Mouse (Mus musculus) CH12.LX (cell line): ENCODE data around the gene Ggt5. TPM values are rescaled to one million over a fixed set of nuclear protein-coding genes. Genes with fewer than 3 reads are reported as not detected.

Experiments
- DNase-seq: peaks from one replicate; pipeline ENCODE4 v3.0.0-alpha.2; 2013; ENCODE audit errors: extremely low read depth
- H3K27ac ChIP-seq: 2 replicates; pipeline ENCODE4 v1.5.1; 2012; ENCODE audit warnings: low read depth, mild to moderate bottlenecking, control low read depth, moderate library complexity; ENCODE audit not compliant: insufficient read depth
- H3K27me3 ChIP-seq: replicated peaks from 2 replicates; pipeline ENCODE3; 2012; ENCODE audit warnings: inconsistent platforms
- H3K36me3 ChIP-seq, 2 experiments: replicated peaks in 1 of 2; 2 replicates each; pipeline versions ENCODE3 to v1.6.1; 2012; ENCODE audit warnings: inconsistent platforms in 1 of 2, low read length in 1 of 2, mild to moderate bottlenecking in 1 of 2, mixed read lengths in 1 of 2, moderate library complexity in 1 of 2; ENCODE audit not compliant: control insufficient read depth in 1 of 2, insufficient read depth in 1 of 2
- H3K4me1 ChIP-seq, 2 experiments: 2 replicates each; pipeline ENCODE4 v1.6.1; 2012; ENCODE audit warnings: inconsistent platforms in 1 of 2, moderate library complexity in 1 of 2; ENCODE audit not compliant: insufficient read depth in 2 of 2, control insufficient read depth in 1 of 2
- H3K4me2 ChIP-seq: 2 replicates; pipeline ENCODE4 v1.6.1; 2012; ENCODE audit warnings: low read depth, mild to moderate bottlenecking, control low read depth; ENCODE audit not compliant: poor library complexity, insufficient read depth, severe bottlenecking
- H3K4me3 ChIP-seq, 3 experiments: fragments of 150-350 bp in 1 of 3; sonication (generic) in 1 of 3; replicated peaks in 1 of 3; 2 replicates each; pipeline versions ENCODE3 to v1.5.1; 2011 to 2012; ENCODE audit warnings: low read depth in 2 of 3, low read length in 2 of 3, mild to moderate bottlenecking in 2 of 3, moderate library complexity in 2 of 3, control low read depth in 1 of 3, improper control_type of control experiment in 1 of 3, inconsistent platforms in 1 of 3, mixed read lengths in 1 of 3; ENCODE audit not compliant: poor library complexity in 1 of 3
- H3K79me2 ChIP-seq: replicated peaks from 2 replicates; pipeline ENCODE4 v1.6.1; 2012; ENCODE audit warnings: mild to moderate bottlenecking, moderate library complexity; ENCODE audit not compliant: control insufficient read depth, poor library complexity, insufficient read depth, severe bottlenecking; ENCODE audit errors: extremely low read depth
- H3K9ac ChIP-seq: 2 replicates; pipeline ENCODE4 v1.6.1; 2012; ENCODE audit warnings: low read depth, mild to moderate bottlenecking, control low read depth, moderate library complexity; ENCODE audit not compliant: insufficient read depth
- H3K9me3 ChIP-seq: replicated peaks from 2 replicates; pipeline ENCODE3; 2012; ENCODE audit warnings: low read length, inconsistent platforms, mixed read lengths
- BHLHE40 ChIP-seq: IDR thresholded peaks from 2 replicates; pipeline ENCODE4 v1.6.1; 2011; ENCODE audit warnings: mild to moderate bottlenecking, low read depth, low read length, improper control_type of control experiment
- CHD1 ChIP-seq: IDR thresholded peaks from 2 replicates; pipeline ENCODE4 v1.6.1; 2012; ENCODE audit warnings: low read depth, low read length, improper control_type of control experiment, inconsistent platforms
- CTCF ChIP-seq, 2 experiments: IDR thresholded peaks in 1 of 2; conservative IDR thresholded peaks in 1 of 2; 2 replicates each; pipeline ENCODE4 v1.5.1; 2011 to 2012; ENCODE audit warnings: low read depth in 2 of 2, low read length in 2 of 2, improper control_type of control experiment in 1 of 2, inconsistent platforms in 1 of 2, mild to moderate bottlenecking in 1 of 2, moderate library complexity in 1 of 2
- E2F4 ChIP-seq: IDR thresholded peaks from 2 replicates; pipeline ENCODE4 v1.6.1; 2011; ENCODE audit warnings: low read depth, low read length, improper control_type of control experiment; ENCODE audit not compliant: insufficient replicate concordance
- ELF1 ChIP-seq: IDR thresholded peaks from 2 replicates; pipeline ENCODE4 v1.6.1; 2014; ENCODE audit warnings: low read depth, mild to moderate bottlenecking, inconsistent platforms, low read length, improper control_type of control experiment
- EP300 ChIP-seq: IDR thresholded peaks from 2 replicates; pipeline ENCODE4 v1.6.1; 2011; ENCODE audit warnings: low read length, improper control_type of control experiment
- HCFC1 ChIP-seq: IDR thresholded peaks from 2 replicates; pipeline ENCODE4 v1.6.1; 2012; ENCODE audit warnings: low read depth, mild to moderate bottlenecking, inconsistent platforms, low read length, improper control_type of control experiment
- JUND ChIP-seq: conservative IDR thresholded peaks from 2 replicates; pipeline ENCODE4 v1.6.1; 2011; ENCODE audit warnings: low read depth, low read length, improper control_type of control experiment
- MAFK ChIP-seq: IDR thresholded peaks from 2 replicates; pipeline ENCODE4 v1.6.1; 2011; ENCODE audit warnings: low read length, improper control_type of control experiment; ENCODE audit not compliant: insufficient replicate concordance
- MAZ ChIP-seq: IDR thresholded peaks from 2 replicates; pipeline ENCODE4 v1.6.1; 2012; ENCODE audit warnings: low read depth, mild to moderate bottlenecking, inconsistent platforms, low read length, improper control_type of control experiment, moderate library complexity
- MEF2A ChIP-seq: IDR thresholded peaks from 2 replicates; pipeline ENCODE4 v1.6.1; 2014; ENCODE audit warnings: low read depth, mild to moderate bottlenecking, inconsistent platforms, low read length, improper control_type of control experiment, borderline replicate concordance
- MYC ChIP-seq: IDR thresholded peaks from 2 replicates; pipeline ENCODE4 v1.6.1; 2011; ENCODE audit warnings: low read depth, mild to moderate bottlenecking, improper control_type of control experiment, low read length
- PAX5 ChIP-seq: IDR thresholded peaks from 2 replicates; pipeline ENCODE4 v1.6.1; 2012; ENCODE audit warnings: low read length, inconsistent platforms, mixed read lengths
- RCOR1 ChIP-seq: conservative IDR thresholded peaks from 2 replicates; pipeline ENCODE4 v1.6.1; 2012; ENCODE audit warnings: low read depth, mild to moderate bottlenecking, inconsistent platforms, low read length, improper control_type of control experiment
- SIN3A ChIP-seq: IDR thresholded peaks from 2 replicates; pipeline ENCODE4 v1.6.1; 2012; ENCODE audit warnings: low read length, improper control_type of control experiment, inconsistent platforms
- TBP ChIP-seq: conservative IDR thresholded peaks from 2 replicates; pipeline ENCODE4 v1.6.1; 2011; ENCODE audit warnings: low read depth, low read length, improper control_type of control experiment
- TCF12 ChIP-seq: IDR thresholded peaks from 2 replicates; pipeline ENCODE4 v1.6.1; 2014; ENCODE audit warnings: low read depth, mild to moderate bottlenecking, inconsistent platforms, low read length, improper control_type of control experiment
- USF1 ChIP-seq: IDR thresholded peaks from 2 replicates; pipeline ENCODE4 v1.6.1; 2014; ENCODE audit warnings: low read depth, mild to moderate bottlenecking, inconsistent platforms, low read length, improper control_type of control experiment
- USF2 ChIP-seq: conservative IDR thresholded peaks from 2 replicates; pipeline ENCODE4 v1.6.1; 2011; ENCODE audit warnings: low read depth, low read length, improper control_type of control experiment
- ZC3H11A ChIP-seq: IDR thresholded peaks from 2 replicates; pipeline ENCODE4 v1.6.1; 2012; ENCODE audit warnings: low read depth, mild to moderate bottlenecking, inconsistent platforms, low read length, improper control_type of control experiment
- ZKSCAN1 ChIP-seq: IDR thresholded peaks from 2 replicates; pipeline ENCODE4 v1.6.1; 2012; ENCODE audit warnings: low read depth, inconsistent platforms, low read length, improper control_type of control experiment, borderline replicate concordance
- ZMIZ1 ChIP-seq: IDR thresholded peaks from 2 replicates; pipeline ENCODE4 v1.6.1; 2012; ENCODE audit warnings: low read depth, mild to moderate bottlenecking, inconsistent platforms, low read length, improper control_type of control experiment
- ZNF384 ChIP-seq: IDR thresholded peaks from 2 replicates; pipeline ENCODE4 v1.6.1; 2012; ENCODE audit warnings: low read depth, low read length, improper control_type of control experiment, inconsistent platforms
- dilution Hi-C: fragments of 300-500 bp; cut with MboI; formaldehyde crosslinking; loops from 2 replicates; pipeline ENCODE4 v1.14.3; 2020; ENCODE audit warnings: low sequenced_read_pairs; ENCODE audit not compliant: extremely low pct_unique_long_range_greater_than_20kb, extremely low pct_ligation_motif_present
- in situ Hi-C: fragments of 300-500 bp; cut with MboI; formaldehyde crosslinking; loops from 3 replicates; pipeline ENCODE4 v1.14.3; 2019; ENCODE audit warnings: low sequenced_read_pairs, low pct_ligation_motif_present, low pct_unique_long_range_greater_than_20kb, mixed read lengths
- polyA plus RNA-seq: library from polyadenylated mRNA; unstranded; fragments of >175 nt; gene quantifications from 2 replicates; pipeline ENCODE4 v1.2.1, GENCODE M21; 2012; ENCODE audit warnings: low read depth; ENCODE audit not compliant: insufficient read length
- total RNA-seq, 2 experiments: library from RNA; depleted of rRNA; stranded (reverse); fragments of 300-350 nt in 1 of 2; fragments of >200 nt in 1 of 2; gene quantifications; 2 replicates each; pipeline ENCODE4 v1.2.3; 2012 to 2014

Gene Ggt5
- total and polyA plus RNA-seq, 3 experiments = not detected

GRCm38 (mm10) chr10:75636084-75636786 is 47.1 kb downstream of the Ggt5 start:
- dilution Hi-C loops (no loop called here), in situ Hi-C loops (loop anchor here (10.0 kb wide), 1 partner anchor 51 kb away; the partner anchor contains the start of gene Ggt5)

GRCm38 (mm10) chr10:75637711-75638110 is 48.6 kb downstream of the Ggt5 start:
- Histone ChIP-seq H3K4me3 (no peak overlapping the region), H3K4me1 (peaks cover 22 to 39% of the 10 kb centered on the region in 2 experiments), H3K9me3 (no peaks in the 10 kb centered on the region), H3K9ac (no peak overlapping the region), H3K27me3 (no peaks in the 10 kb centered on the region), H3K36me3 (peaks cover 0 to 42% of the 10 kb centered on the region in 2 experiments), H3K27ac (no peak overlapping the region), H3K4me2 (no peak overlapping the region), H3K79me2 (no peaks in the 10 kb centered on the region)
- no peak for TF ChIP-seq CHD1
- TF ChIP-seq JUND = no peak
- no peak for TF ChIP-seq USF2
- no peak for TF ChIP-seq MAFK
- no peak for TF ChIP-seq ZKSCAN1
- no peak for TF ChIP-seq MYC
- TF ChIP-seq MEF2A = no peak
- no peak for TF ChIP-seq HCFC1
- TF ChIP-seq SIN3A = no peak
- TF ChIP-seq ZMIZ1 = no peak
- TF ChIP-seq ZNF384 = no peak
- TF ChIP-seq RCOR1 = no peak
- no peak for TF ChIP-seq EP300
- TF ChIP-seq TCF12 = no peak
- no peak for TF ChIP-seq E2F4
- no peak for TF ChIP-seq MAZ
- in situ Hi-C loops = loop anchor here (10.0 kb wide), 1 partner anchor 53 kb away; the partner anchor contains the start of gene Ggt5
- dilution Hi-C loops = no loop called here
- no peak for DNase-seq

More at GRCm38 (mm10) chr10:75636084-75636786, 47.1 kb downstream of the Ggt5 start:
- TF ChIP-seq ZC3H11A (no peak), HCFC1 (no peak), BHLHE40 (no peak), ELF1 (no peak), CHD1 (no peak), E2F4 (no peak), ZNF384 (no peak), CTCF (conservative IDR thresholded peaks at IDR 0.05 in 1 of 2, IDR thresholded peaks at IDR 0.05 in 1 of 2; ENCODE audit: low read depth in 2 of 2, low read length in 2 of 2) (no peak), MYC (no peak), PAX5 (no peak), ZKSCAN1 (no peak), ZMIZ1 (no peak), TBP (no peak), USF1 (no peak)
- Histone ChIP-seq H3K4me3 (no peak overlapping the region), H3K9me3 (no peaks in the 10 kb centered on the region), H3K27me3 (no peaks in the 10 kb centered on the region), H3K36me3 (peaks cover 0 to 42% of the 10 kb centered on the region in 2 experiments), H3K4me2 (no peak overlapping the region), H3K4me1 (peaks cover 10 to 24% of the 10 kb centered on the region in 2 experiments), H3K79me2 (no peaks in the 10 kb centered on the region), H3K9ac (no peak overlapping the region), H3K27ac (no peak overlapping the region)
- DNase-seq = no peak
